Mouse (Mus musculus) thymus, adult 2 months (tissue): Measurements from ENCODE around the gene D430019H16Rik. TPM values are rescaled to one million over a fixed set of nuclear protein-coding genes. Genes with fewer than 3 reads are reported as not detected.

Experiments
- DNase-seq: peaks from one replicate; pipeline ENCODE4 v3.0.0; 2021
- H3K27ac ChIP-seq: fragments of 200-500 bp; 2 replicates; pipeline ENCODE4 v1.5.1; 2012; ENCODE audit warnings: low read length, control low read depth; ENCODE audit not compliant: control insufficient read depth, insufficient read depth
- H3K27me3 ChIP-seq: fragments of 200-500 bp; 2 replicates; pipeline ENCODE4 v1.6.1; 2012; ENCODE audit warnings: mild to moderate bottlenecking, low read length, moderate library complexity, mixed read lengths; ENCODE audit not compliant: control insufficient read depth, insufficient read depth
- H3K36me3 ChIP-seq: fragments of 200-500 bp; 2 replicates; pipeline ENCODE4 v1.6.1; 2012; ENCODE audit warnings: mild to moderate bottlenecking, low read length, moderate library complexity; ENCODE audit not compliant: control insufficient read depth, insufficient read depth
- H3K4me1 ChIP-seq: fragments of 200-500 bp; replicated peaks from 2 replicates; pipeline ENCODE4 v1.6.1; 2012; ENCODE audit warnings: low read length; ENCODE audit not compliant: control insufficient read depth, insufficient read depth
- H3K4me3 ChIP-seq: fragments of 200-500 bp; 2 replicates; pipeline ENCODE4 v1.5.1; 2012; ENCODE audit warnings: mild to moderate bottlenecking, low read length, control low read depth, moderate library complexity; ENCODE audit not compliant: control insufficient read depth, insufficient read depth
- CTCF ChIP-seq: fragments of 200-500 bp; IDR thresholded peaks from 2 replicates; pipeline ENCODE4 v1.5.1; 2012; ENCODE audit warnings: mild to moderate bottlenecking, control low read depth, low read length, moderate library complexity, borderline replicate concordance; ENCODE audit not compliant: control insufficient read depth, poor library complexity, insufficient read depth; ENCODE audit errors: extremely low read depth
- POLR2A ChIP-seq: fragments of 200-500 bp; IDR thresholded peaks from 2 replicates; pipeline ENCODE4 v1.6.1; 2012; ENCODE audit warnings: mild to moderate bottlenecking, low read length, control low read depth, moderate library complexity; ENCODE audit not compliant: control insufficient read depth, poor library complexity, insufficient read depth; ENCODE audit errors: extremely low read depth
- WGBS: fragments of 180-500 bp; shearing (Covaris S2); methylation state at CpG from one replicate; pipeline ENCODE4 v1.1.7; 2018; 5-methylcytosine and 5-hydroxymethylcytosine counted together
- polyA plus RNA-seq: library from polyadenylated mRNA; depleted of rRNA; stranded (reverse); fragments of >200 nt; gene quantifications from 2 replicates; pipeline ENCODE4 v1.2.3, GENCODE M21; 2012

Gene D430019H16Rik
- polyA plus RNA-seq, 1 experiment, result 1.2 TPM

DNA sequence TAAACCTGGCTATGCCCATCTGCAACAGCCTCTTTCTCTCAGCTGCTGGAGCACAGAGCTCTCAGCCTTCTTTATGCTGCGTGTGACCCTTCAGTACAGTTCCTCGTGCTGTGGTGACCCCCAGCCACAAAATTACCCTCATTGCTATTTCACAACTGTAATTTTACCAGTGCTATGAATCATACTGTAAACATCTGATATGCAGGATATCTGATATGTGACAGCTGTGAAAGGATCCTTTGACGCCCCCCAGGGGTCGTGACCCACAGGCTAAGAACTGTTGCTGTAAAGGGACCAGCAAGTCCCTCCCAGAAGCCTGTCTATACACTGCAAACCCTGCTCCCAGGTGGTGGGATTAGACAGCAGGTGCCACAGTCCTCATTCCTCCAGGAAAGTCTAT lies 45.2 kb downstream of the D430019H16Rik start:
- DNase-seq, result no peak
- no peak for TF ChIP-seq POLR2A
- no peak for TF ChIP-seq CTCF
- H3K4me3 ChIP-seq, result no peak overlapping the region
- WGBS, result 72% methylated on average over 4 of the region's 4 CpGs
- no peaks in the 10 kb centered on the region for H3K36me3 ChIP-seq
- no peaks in the 10 kb centered on the region for H3K27me3 ChIP-seq
- H3K27ac ChIP-seq, result no peak overlapping the region
- no peaks in the 10 kb centered on the region for H3K4me1 ChIP-seq

GRCm38 (mm10) chr12:105500940-105501339 lies 47.3 kb downstream of the D430019H16Rik start:
- no peak overlapping the region for H3K27ac ChIP-seq
- no peaks in the 10 kb centered on the region for H3K36me3 ChIP-seq
- 76% methylated on average over 5 of the region's 5 CpGs for WGBS
- no peak overlapping the region for H3K4me3 ChIP-seq
- DNase-seq, result no peak
- no peaks in the 10 kb centered on the region for H3K27me3 ChIP-seq
- TF ChIP-seq CTCF, result no peak
- no peak for TF ChIP-seq POLR2A
- no peaks in the 10 kb centered on the region for H3K4me1 ChIP-seq

DNA sequence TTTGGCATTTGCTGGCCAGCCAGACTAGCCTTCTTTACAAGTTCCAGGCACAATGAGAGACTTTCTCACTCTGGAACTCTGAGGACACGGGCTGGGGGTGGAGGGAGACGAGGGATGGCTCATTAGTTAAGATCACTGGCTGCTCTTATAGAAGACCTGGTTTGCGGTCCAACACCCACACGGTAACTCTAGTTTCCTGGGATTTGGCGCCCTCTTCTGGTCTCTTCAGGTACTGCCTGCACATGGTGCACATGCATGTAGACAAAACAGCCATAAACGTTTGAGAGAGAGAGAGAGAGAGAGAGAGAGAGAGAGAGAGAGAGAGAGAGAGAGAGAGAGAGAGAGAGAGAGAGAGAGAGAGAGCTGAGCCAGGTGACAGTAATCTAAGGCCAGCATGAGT lies 51.1 kb downstream of the D430019H16Rik start:
- H3K4me1 ChIP-seq, result no peaks in the 10 kb centered on the region
- no peaks in the 10 kb centered on the region for H3K36me3 ChIP-seq
- H3K27me3 ChIP-seq, result no peaks in the 10 kb centered on the region
- no peak overlapping the region for H3K4me3 ChIP-seq
- DNase-seq, result peak; percentile 11
- no peak overlapping the region for H3K27ac ChIP-seq
- TF ChIP-seq CTCF, result no peak
- no peak for TF ChIP-seq POLR2A
- 73% methylated on average over 6 of the region's 6 CpGs for WGBS

DNA sequence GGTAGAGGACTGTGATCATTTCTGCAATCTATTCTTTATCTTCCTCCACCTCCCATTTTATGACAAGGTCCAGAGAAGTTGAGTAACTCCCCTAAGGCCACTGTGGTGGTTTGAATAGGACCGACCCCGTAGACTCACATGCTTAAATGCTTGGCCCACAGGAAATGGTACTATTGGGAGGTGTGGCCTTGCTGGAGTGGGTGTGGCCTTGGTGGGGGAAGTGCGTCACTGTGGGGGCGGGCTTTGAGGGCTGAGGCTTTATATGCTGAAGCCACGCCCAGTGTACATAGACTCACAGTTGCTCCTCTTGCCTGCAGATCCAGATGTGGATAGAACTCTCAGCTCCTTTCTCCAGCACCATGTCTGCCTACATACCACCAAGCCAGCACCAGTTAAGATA lies 57.5 kb downstream of the D430019H16Rik start:
- DNase-seq, result no peak
- WGBS, result 85% methylated on average over 5 of the region's 5 CpGs
- TF ChIP-seq CTCF (no peak), POLR2A (no peak)
- H3K36me3 ChIP-seq, result no peaks in the 10 kb centered on the region
- no peaks in the 10 kb centered on the region for H3K27me3 ChIP-seq
- no peaks in the 10 kb centered on the region for H3K4me1 ChIP-seq
- H3K4me3 ChIP-seq, result no peak overlapping the region
- no peak overlapping the region for H3K27ac ChIP-seq

DNA sequence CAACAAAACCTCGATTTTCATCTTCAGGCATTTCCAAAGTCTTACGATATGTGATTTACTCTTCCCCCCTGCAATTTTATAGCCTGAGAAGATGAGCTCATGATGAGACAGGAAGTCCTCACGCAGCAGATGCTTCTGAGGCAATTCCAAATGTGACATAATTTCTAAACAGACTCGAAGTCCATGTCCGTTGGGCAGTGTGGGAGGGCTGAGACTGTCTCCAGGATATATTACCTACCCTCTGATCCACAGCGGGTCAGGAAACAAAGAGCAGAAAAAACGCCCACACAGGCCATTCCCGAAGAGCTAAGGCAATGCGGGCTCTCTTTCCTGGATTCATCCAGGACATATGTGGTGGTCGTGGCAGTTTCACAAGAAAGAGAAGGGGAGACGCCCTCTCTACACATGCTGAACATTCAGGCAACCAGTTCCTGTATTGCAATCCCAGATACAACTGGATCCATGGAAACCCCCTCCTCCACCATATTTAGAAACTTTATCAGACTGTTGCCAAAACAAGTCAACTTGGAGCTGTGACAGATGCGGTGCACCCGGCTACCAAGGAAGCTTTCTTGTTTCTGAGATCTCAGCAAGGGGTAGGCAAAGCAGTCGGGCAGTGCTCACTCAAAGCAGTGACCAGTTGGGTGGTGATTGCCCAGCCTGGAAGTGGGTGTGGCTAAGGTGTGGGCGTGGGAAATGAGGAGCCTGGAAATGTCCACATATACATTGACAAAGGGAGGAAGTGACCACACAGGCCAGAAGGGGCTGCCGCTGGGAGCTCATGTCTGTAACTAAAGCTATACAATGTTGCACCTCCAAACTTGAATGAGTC lies 58.2 kb downstream of the D430019H16Rik start:
- Histone ChIP-seq H3K36me3 (no peaks in the 10 kb centered on the region), H3K27ac (no peak overlapping the region), H3K4me3 (no peak overlapping the region), H3K27me3 (no peaks in the 10 kb centered on the region), H3K4me1 (no peaks in the 10 kb centered on the region)
- WGBS, result 55% methylated on average over 16 of the region's 16 CpGs
- no peak for DNase-seq
- TF ChIP-seq CTCF (no peak), POLR2A (no peak)

DNA sequence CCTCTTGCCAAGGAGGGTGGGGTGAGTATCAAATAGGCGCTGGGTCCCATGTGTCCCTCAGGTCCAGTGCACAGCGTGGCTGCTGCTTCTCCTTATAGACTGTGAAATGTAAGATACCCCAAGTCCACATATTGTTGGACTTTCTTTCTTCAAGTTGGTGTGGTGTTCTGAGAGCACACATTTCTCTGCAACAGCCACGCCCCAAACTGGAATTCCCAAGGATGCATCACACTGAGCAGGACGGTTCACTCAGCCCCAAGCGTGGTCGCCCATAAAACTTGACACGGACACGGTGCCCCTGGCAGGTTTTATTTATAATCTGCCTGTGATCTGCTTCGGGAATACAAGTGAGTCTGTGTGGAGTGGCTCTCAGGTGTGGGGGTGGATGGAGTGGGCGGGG lies 60.5 kb downstream of the D430019H16Rik start:
- no peak overlapping the region for H3K27ac ChIP-seq
- no peaks in the 10 kb centered on the region for H3K36me3 ChIP-seq
- H3K4me3 ChIP-seq, result no peak overlapping the region
- no peaks in the 10 kb centered on the region for H3K27me3 ChIP-seq
- WGBS, result 90% methylated on average over 10 of the region's 10 CpGs
- no peak for DNase-seq
- no peaks in the 10 kb centered on the region for H3K4me1 ChIP-seq
- no peak for TF ChIP-seq CTCF
- TF ChIP-seq POLR2A, result no peak

DNA sequence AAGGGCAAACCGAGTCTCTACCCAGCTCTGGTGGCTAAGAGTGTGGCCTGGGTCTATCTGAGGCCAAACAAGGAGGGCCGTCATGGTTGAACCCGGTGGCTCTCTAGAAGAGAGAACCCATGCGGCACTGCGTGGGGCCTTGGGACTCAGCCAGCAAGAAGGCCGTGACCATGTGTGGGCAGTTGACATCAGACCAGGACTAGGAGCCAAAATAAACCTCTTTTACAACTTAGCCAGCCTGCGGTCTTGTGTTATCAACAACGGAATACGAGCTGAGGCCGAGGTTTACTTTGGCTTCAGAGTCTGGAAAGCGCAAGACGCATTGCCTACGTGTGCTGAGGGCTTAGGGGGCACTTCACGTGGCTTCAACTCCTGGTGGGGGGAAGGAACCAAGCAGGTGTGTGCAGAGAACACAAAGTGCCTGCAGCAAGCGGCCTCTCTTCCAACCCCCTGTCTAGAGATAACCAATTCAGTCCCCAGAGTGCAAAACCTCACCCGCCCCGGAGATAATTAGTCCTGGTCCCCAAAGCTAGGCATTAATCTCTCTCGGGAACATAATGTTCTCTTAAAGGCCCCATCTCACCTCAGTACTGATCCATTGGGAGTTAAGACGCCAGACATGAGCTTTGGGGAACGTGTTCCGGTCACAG lies 63.5 kb downstream of the D430019H16Rik start:
- no peaks in the 10 kb centered on the region for H3K36me3 ChIP-seq
- WGBS, result 89% methylated on average over 21 of the region's 21 CpGs
- H3K4me3 ChIP-seq, result no peak overlapping the region
- no peaks in the 10 kb centered on the region for H3K4me1 ChIP-seq
- H3K27me3 ChIP-seq, result no peaks in the 10 kb centered on the region
- no peak for TF ChIP-seq CTCF
- no peak for TF ChIP-seq POLR2A
- no peak overlapping the region for H3K27ac ChIP-seq
- no peak for DNase-seq
